Mouse (Mus musculus): ENCODE results near the gene Ankrd10. TPM values are rescaled to one million over a fixed set of nuclear protein-coding genes. Genes with fewer than 3 reads are reported as not detected.
A peak's percentile ranks its signal among the peaks of the same experiment; 100 is the strongest.
"Not testable (repeated sequence)": the region's sequence is repeated elsewhere in the genome, so short reads cannot be mapped to it uniquely, and the experiment has no call there.

Ankrd10 gene
- total RNA-seq, 1 experiment from 2014 or later: 77.4 TPM

- DNase-seq: no peak
Measured at GRCm38 (mm10) chr8:11608848-11609247, 26.7 kb downstream of the Ankrd10 start.

DNA sequence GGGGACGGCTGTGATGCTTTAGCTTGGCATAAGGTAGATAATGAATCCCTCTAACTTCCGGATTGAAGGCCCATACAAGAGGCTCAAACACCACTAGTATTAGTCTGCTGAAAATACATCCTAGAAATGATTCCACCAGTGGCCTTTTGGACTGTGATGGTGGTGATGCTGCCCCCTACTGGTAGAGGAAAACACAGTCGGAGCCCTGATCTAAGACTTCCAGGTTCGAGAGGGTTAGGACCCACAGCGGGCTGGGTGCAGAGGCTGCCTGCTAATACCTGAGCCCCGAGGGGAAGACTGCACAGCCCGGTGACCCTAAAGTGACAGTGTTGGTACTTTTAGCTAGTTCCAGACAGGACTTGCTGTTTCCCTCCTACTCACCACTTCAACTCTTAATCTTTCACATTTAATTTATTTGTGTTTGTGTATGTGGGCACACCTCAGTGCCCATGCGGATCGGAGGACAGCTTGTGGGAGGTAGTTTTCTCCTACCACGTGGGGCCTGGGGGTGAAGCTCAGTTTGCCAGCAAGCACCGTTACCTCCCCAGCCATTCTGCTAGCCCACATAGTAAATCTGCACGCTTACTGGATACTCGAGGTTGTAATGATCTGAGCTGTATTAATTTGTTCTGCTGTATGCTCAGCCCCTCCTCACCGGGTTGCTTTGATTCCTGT, 33.4 kb downstream of the Ankrd10 start:
- DNase-seq: peak; percentile 52

GRCm38 (mm10) chr8:11600301-11600951, 35.1 kb downstream of the Ankrd10 start:
- DNase-seq: no peak

GRCm38 (mm10) chr8:11593222-11593884, 42.2 kb downstream of the Ankrd10 start:
- DNase-seq: no peak

DNA sequence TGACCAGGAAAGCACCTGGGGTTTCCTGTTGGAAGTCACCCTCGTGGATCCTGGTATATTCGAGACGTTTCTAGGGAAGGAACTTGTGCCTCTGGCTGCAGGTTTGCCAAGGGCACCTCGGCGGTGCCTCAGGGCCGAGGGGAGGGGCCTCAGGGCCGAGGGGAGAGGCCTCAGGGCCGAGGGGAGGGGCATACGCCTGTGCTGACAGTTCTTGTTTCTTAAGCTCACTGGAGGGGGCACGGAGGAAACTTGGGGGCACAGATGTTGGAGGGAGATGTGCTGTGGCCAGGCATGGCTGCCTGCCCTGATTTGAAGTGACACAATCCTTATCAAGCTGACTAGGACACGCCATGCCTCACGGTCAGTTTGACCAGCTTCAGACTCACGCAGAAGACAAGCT, 43.3 kb downstream of the Ankrd10 start:
- DNase-seq: peak; percentile 51

GRCm38 (mm10) chr8:11591837-11592236, 43.7 kb downstream of the Ankrd10 start:
- DNase-seq: no peak

GRCm38 (mm10) chr8:11586374-11586745, 49.2 kb downstream of the Ankrd10 start:
- DNase-seq: no peak

DNA sequence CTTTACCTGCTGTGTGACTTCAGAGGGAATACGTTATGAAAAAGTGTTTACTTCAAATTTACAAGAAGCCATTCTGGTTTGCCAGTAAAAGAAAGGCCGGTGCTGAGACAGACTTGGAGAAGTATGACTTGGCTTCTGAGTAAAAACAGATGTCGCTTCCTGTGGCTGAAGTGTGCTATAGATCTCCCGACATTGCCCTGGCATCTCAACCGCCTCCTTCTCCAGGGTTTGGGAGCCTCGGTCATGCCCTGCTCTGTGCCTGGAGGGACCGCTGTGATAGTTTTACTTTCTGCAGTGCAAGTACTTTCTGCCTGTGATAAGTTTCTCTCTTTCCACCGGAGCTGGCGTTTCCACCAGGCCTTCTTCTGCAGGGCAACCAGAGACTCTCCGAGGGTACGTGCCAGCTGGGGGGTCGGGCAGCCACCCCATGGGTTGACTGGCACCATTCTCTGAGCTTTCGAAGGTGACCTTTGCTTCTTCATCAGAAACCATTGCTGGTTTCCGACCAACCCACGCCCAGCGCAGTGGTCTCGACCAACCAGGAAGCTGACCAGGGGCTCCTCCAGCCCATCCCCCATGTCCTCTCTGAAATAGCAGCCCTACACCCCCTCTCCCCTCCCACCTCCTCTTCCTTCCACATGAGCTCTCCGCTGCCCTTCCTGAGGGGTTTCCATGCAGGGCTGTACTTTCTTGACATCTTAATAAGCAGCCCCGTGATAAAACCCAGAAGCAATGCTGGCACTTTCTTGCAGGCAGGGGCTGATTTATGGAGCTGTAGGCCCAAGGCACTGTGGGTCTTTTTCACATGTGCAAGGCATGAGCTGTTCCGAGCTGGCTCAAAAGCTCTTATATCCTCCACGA, 49.8 kb downstream of the Ankrd10 start:
- no peak for DNase-seq

DNA sequence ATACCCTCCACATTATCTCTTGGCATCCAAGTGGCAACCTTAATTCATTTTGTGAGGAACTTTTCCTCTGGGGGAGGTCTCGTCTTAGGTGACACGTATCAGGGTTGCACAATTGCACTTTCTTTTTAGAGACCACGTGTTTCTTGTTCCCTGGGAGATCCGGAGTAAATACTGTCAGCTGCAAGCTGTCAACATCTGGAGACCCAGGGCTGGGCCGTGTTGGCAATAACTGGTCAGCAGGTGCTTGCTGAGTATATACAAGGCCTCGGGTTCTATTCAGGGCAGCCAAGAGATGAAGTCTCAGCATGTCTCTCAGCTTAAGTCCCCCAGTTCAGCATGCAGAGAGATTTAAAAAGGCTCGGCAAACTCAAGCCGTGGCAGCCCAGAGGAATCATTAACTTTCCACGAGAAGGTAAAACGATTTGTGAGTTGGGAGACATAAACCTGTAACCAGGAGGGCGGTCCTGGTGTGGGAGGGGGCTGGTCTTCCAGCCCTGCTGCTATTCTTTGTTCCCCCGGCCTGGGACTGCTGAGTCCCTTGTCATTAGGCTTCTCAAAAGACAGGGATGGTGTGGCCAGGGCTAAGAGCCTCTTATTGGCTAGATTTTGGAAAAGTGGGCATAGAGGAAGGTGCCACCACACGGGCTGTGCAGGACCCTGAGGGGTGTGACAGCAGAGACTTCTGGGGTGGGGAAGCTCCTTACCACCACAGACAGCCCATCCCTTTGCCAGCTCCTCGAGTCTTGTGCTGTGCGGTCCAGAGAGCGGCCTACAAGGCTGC, 59.8 kb downstream of the Ankrd10 start:
- DNase-seq: no peak

- DNase-seq: no peak
Measured at GRCm38 (mm10) chr8:11574911-11575603, 60.5 kb downstream of the Ankrd10 start.

DNA sequence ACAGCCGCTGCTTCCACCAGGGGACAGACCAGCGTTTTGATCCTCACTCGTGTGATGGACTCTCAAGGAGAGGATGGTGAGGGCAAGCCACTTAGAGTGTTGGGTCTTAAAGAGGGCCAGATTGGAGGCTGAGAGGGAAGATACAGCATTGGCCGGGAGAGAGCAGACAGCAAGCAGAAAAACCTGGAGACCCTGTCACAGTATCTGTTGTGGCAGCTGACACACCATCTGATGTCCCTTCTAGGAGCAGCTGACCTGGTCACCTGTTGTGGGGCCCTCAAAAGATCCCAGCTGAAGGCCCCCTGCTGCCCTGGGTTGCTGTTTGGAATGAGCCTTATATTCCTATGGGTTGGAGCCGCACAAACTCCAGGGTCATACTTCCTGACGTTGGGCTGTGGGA, 63.1 kb downstream of the Ankrd10 start:
- DNase-seq: no peak

DNA sequence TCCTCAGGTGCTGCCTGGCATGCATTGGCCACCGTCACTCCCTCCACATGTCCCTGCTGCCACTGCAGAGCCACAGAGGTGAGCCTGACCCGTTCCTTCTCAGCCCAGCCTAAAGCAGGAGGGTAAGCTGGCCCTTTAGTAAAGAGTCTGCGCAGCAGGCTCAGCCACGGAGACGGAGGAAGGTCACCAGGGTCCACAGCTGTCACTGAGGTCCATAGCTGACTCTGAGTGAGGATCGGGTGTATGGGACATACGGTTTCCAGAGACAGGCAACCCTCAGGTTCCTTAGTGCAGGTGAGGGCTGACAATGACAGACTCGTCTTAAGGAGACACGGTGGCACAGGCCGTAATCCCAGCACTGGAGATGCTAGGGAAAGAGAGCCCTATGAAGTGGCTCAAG, 63.6 kb downstream of the Ankrd10 start:
- DNase-seq: no peak

GRCm38 (mm10) chr8:11570742-11571141, 64.8 kb downstream of the Ankrd10 start:
- DNase-seq: no peak

DNA sequence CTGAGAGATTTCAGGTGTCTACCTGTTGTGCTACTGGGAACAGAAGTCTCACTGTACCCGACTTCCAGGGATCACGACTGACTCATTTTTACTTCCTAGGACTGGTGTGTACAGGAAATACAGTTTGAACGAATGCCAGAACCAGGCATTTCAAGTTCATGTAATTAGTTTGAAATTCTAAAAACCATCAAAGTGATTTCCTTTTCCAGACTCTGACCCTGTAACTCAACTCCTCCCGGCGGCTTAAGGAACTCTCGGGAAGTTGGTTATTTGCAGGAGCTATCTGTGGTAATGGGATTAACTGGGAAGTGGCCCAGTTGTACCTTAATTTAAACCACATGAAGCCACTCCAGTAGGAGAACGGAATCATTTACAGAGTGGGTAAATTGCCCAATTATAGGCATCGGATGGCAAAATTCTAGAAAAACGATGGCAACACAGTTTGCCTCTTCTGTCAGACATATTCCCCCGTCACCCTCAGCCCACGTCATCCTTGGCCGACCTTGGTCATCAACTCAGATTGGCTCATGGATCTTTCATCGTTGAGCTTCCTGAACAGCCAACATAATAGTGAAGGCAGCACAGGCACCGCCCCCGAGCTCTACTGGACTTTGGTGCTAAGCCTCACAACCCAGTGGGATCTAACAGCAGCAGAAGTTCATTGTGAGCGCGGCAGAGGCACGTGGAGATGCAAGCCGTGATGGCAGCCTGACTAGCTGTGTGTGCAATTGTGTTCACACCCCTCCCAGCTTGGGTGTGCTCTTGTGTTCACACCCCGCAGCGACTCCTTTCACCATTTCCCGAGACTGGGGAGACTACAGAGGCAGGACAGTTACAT, 66.1 kb downstream of the Ankrd10 start:
- DNase-seq: peak; percentile 31

GRCm38 (mm10) chr8:11568193-11568592, 67.4 kb downstream of the Ankrd10 start:
- DNase-seq: not testable (repeated sequence)

GRCm38 (mm10) chr8:11564721-11565120, 70.8 kb downstream of the Ankrd10 start:
- DNase-seq: no peak

GRCm38 (mm10) chr8:11564236-11564635, 71.3 kb downstream of the Ankrd10 start:
- DNase-seq: no peak
